Mouse (Mus musculus) myocyte (in vitro differentiated cells): Measurements from ENCODE around the gene Slc2a3. TPM values are rescaled to one million over a fixed set of nuclear protein-coding genes. Genes with fewer than 3 reads are reported as not detected.
"Not testable (repeated sequence)": the region's sequence is repeated elsewhere in the genome, so short reads cannot be mapped to it uniquely, and the experiment has no call there.

Source experiments
- H3K27me3 ChIP-seq: one replicate; pipeline ENCODE4 v1.6.1; 2011; ENCODE audit not compliant: control insufficient read depth, insufficient read depth, insufficient read length
- H3K36me3 ChIP-seq: one replicate; pipeline ENCODE4 v1.6.1; 2011; ENCODE audit not compliant: control insufficient read depth, insufficient read depth
- H3K4me2 ChIP-seq: one replicate; pipeline ENCODE4 v1.6.1; 2011; ENCODE audit warnings: low read depth, control low read depth
- H3K4me3 ChIP-seq: one replicate; pipeline ENCODE4 v1.5.1; 2011; ENCODE audit warnings: mild to moderate bottlenecking, control low read depth, moderate library complexity
- H3K79me2 ChIP-seq: one replicate; pipeline ENCODE4 v1.6.1; 2011; ENCODE audit not compliant: control insufficient read depth, insufficient read depth
- H3ac ChIP-seq: one replicate; pipeline ENCODE4 v1.6.1; 2011; ENCODE audit not compliant: control insufficient read depth, insufficient read length
- CEBPB ChIP-seq: IDR thresholded peaks from 2 replicates; pipeline ENCODE4 v1.6.1; 2011; ENCODE audit warnings: mild to moderate bottlenecking, moderate library complexity; ENCODE audit not compliant: poor library complexity, insufficient read depth, severe bottlenecking
- E2F4 ChIP-seq: IDR thresholded peaks from one replicate; pipeline ENCODE4 v1.6.1; 2011; ENCODE audit warnings: mild to moderate bottlenecking, control low read depth, moderate library complexity; ENCODE audit not compliant: insufficient read depth
- MAX ChIP-seq: IDR thresholded peaks from one replicate; pipeline ENCODE4 v1.6.1; 2011; ENCODE audit warnings: low read depth, mild to moderate bottlenecking, control low read depth
- MYOD1 ChIP-seq, 3 experiments: IDR thresholded peaks; one replicate each; pipeline ENCODE4 v1.6.1; 2011; ENCODE audit warnings: control low read depth in 2 of 3, low read depth in 2 of 3, mild to moderate bottlenecking in 2 of 3, moderate library complexity in 1 of 3; ENCODE audit not compliant: insufficient read length in 2 of 3, control insufficient read depth in 1 of 3
- MYOG ChIP-seq, 3 experiments: IDR thresholded peaks; one replicate each; pipeline ENCODE4 v1.6.1; 2011; ENCODE audit warnings: control low read depth in 2 of 3, low read depth in 2 of 3, mild to moderate bottlenecking in 2 of 3; ENCODE audit not compliant: insufficient read length in 2 of 3, control insufficient read depth in 1 of 3, insufficient read depth in 1 of 3
- POLR2A ChIP-seq: IDR thresholded peaks from one replicate; pipeline ENCODE4 v1.6.1; 2011; ENCODE audit warnings: low read depth, mild to moderate bottlenecking, control low read depth, moderate library complexity; ENCODE audit not compliant: insufficient read length
- POLR2AphosphoS2 ChIP-seq: IDR thresholded peaks from one replicate; pipeline ENCODE4 v1.6.1; 2011; ENCODE audit warnings: low read depth, control low read depth; ENCODE audit not compliant: insufficient read length
- REST ChIP-seq: IDR thresholded peaks from one replicate; pipeline ENCODE4 v1.6.1; 2011; ENCODE audit warnings: mild to moderate bottlenecking, control low read depth, moderate library complexity; ENCODE audit not compliant: insufficient read depth, insufficient read length
- SRF ChIP-seq: IDR thresholded peaks from one replicate; pipeline ENCODE4 v1.6.1; 2011; ENCODE audit warnings: low read depth; ENCODE audit not compliant: control insufficient read depth, insufficient read length
- TCF12 ChIP-seq: IDR thresholded peaks from one replicate; pipeline ENCODE4 v1.6.1; 2011; ENCODE audit warnings: mild to moderate bottlenecking, control low read depth; ENCODE audit not compliant: poor library complexity, insufficient read depth, severe bottlenecking
- TCF3 ChIP-seq: IDR thresholded peaks from one replicate; pipeline ENCODE4 v1.6.1; 2011; ENCODE audit warnings: low read depth, control low read depth; ENCODE audit not compliant: insufficient read length
- USF1 ChIP-seq: IDR thresholded peaks from one replicate; pipeline ENCODE4 v1.6.1; 2011; ENCODE audit warnings: low read depth, mild to moderate bottlenecking, control low read depth, moderate library complexity
- polyA plus RNA-seq: library from polyadenylated mRNA; unstranded; fragments of >200 nt; fragmentation: generic; extraction: Trizol; gene quantifications from one replicate; pipeline ENCODE4 v1.2.1, GENCODE M21; 2012; ENCODE audit warnings: missing spikeins

Gene Slc2a3
- polyA plus RNA-seq, 1 experiment: 1.2 TPM

DNA sequence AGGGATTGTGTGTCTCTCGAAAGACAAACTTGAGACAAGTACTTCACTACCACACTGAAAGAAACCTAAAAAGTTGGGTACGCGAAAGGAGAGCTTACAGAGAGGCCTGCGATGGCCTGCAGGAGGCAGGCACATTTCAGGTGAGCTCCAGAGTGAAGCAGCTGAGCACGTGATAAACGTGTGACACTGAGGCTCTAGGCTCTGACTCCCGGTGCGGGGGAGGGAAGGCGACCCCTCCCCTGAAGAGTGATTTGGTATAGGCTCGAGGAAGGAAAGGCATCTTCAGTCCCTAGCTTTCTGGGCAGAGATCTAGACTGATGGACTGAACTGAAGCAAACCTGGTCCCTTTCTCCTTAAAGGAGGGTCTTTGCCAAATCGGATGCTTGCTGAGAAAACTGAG, 58.1 kb downstream of the Slc2a3 start:
- no peaks in the 10 kb centered on the region for H3K79me2 ChIP-seq
- no peaks in the 10 kb centered on the region for H3K27me3 ChIP-seq
- no peaks in the 10 kb centered on the region for H3K36me3 ChIP-seq
- TF ChIP-seq TCF12: no peak
- no peak for TF ChIP-seq USF1
- TF ChIP-seq POLR2A: no peak
- no peak for TF ChIP-seq MYOG (IDR thresholded peaks at IDR 0.05; ENCODE audit: control insufficient read depth in 1 of 3, insufficient read depth in 1 of 3, insufficient read length in 2 of 3, low read depth in 2 of 3)
- no peak overlapping the region for H3K4me3 ChIP-seq
- no peak overlapping the region for H3K4me2 ChIP-seq
- H3ac ChIP-seq: no peak overlapping the region

DNA sequence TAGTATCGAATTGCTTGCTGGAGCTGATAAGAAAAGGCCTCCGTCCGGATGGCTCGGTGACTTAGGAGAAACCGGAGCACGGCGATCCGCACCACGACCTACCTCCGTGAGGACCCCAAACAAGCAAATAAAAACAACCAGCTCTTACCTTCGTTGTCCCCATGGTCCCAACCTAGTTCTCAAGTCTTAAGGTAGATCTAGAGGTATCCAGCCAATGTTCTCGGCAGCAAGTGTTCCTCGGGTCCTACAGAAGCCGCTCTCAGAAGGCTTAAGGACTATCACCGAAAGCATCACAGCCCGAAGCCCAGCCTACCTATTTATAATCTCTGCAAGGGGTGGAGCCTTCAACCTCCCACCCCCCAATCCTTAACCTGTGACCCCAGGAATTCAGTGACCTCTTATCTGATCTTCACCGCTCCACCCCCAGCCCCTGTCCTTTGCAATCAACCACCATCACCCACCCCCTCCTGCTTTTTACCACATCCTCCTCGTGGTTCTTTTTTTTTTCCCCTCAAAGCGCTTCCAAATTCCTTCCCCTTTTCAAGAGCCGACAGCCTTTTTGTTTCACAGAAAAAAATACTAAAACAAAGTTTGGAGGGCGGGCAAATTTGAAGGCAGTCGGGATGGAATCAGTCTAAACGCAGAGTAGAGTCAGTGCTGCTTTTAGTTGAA, 59.1 kb downstream of the Slc2a3 start:
- no peak for TF ChIP-seq MYOD1 (IDR thresholded peaks at IDR 0.05; ENCODE audit: control insufficient read depth in 1 of 3, insufficient read length in 2 of 3, low read depth in 2 of 3)
- no peak for TF ChIP-seq POLR2AphosphoS2
- TF ChIP-seq REST: no peak
- TF ChIP-seq MYOG (IDR thresholded peaks at IDR 0.05; ENCODE audit: control insufficient read depth in 1 of 3, insufficient read depth in 1 of 3, insufficient read length in 2 of 3, low read depth in 2 of 3): no peak
- TF ChIP-seq CEBPB: no peak
- no peak for TF ChIP-seq TCF12
- TF ChIP-seq TCF3: no peak
- no peak for TF ChIP-seq USF1
- TF ChIP-seq POLR2A: no peak
- no peak for TF ChIP-seq SRF
- no peak for TF ChIP-seq MAX
- no peak for TF ChIP-seq E2F4
- Histone ChIP-seq H3K36me3 (no peaks in the 10 kb centered on the region), H3K4me3 (peak overlapping the region; percentile 19), H3K79me2 (no peaks in the 10 kb centered on the region), H3K4me2 (peak overlapping the region; percentile 56), H3ac (no peak overlapping the region), H3K27me3 (no peaks in the 10 kb centered on the region)

DNA sequence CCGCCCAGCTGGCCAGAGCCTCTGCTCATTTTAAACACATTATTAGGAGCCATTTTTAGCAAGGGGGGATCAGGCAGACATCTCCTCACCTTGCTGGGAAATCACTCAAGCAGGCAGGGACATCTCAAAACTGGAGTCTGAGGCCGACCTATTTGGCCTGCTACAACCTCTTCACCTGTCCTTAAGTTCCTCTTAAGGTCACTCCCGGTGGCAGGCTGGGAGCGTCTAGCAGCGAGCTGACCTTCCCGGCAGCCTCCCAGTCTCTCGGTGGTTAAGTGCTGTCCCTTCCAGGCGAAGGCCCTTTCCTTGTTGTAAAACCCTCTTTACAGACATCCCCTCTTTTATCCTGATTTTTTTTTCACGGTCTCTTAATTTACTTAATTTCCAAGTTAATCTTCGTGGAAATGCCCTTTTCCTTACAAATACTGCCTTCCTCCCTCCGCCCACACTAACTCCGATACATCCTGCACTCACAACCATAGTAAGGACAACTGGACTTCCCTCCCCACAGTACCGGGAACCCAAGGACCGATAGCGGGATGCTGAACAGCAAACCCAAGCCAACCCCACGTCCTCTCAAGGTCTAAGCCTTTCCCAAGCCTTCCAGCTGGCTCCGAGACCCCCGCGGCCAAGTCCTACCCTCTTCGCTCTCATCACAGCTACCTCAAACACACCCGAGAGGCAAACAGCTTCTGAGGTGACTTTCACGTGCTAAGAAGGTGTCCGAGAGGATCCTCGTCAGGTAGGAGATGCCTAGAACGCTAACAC, 59.8 kb downstream of the Slc2a3 start:
- H3K4me3 ChIP-seq: peak overlapping the region; percentile 19
- H3K36me3 ChIP-seq: no peaks in the 10 kb centered on the region
- no peak overlapping the region for H3ac ChIP-seq
- peak overlapping the region; percentile 56 for H3K4me2 ChIP-seq
- no peaks in the 10 kb centered on the region for H3K27me3 ChIP-seq
- TF ChIP-seq POLR2A: no peak
- no peak for TF ChIP-seq TCF3
- no peak for TF ChIP-seq MAX
- no peak for TF ChIP-seq SRF
- TF ChIP-seq USF1: no peak
- no peak for TF ChIP-seq POLR2AphosphoS2
- H3K79me2 ChIP-seq: no peaks in the 10 kb centered on the region

DNA sequence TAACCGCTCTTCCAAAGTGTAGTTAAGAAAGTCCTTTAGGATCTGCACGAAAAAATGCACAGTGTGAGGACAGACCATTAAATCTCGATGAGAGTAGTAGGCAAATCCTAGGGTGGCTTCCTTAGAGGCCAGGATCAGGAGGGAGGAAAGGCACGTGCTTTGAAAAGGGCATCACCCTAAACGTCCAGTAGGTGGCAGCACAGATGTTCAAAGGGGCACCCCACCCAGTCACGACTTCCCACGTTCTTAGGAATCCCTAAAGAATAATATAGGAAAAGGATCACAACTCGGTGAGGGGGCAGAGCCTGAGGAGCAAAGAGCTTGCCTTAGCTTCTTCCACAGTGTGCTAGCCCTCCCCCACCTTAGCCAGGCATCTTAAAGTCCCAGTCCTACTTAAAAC, 61.5 kb downstream of the Slc2a3 start:
- Histone ChIP-seq H3K36me3 (no peaks in the 10 kb centered on the region), H3K4me3 (no peak overlapping the region), H3K4me2 (peak overlapping the region; percentile 47), H3K79me2 (no peaks in the 10 kb centered on the region), H3K27me3 (no peaks in the 10 kb centered on the region), H3ac (no peak overlapping the region)
- TF ChIP-seq SRF (no peak), MYOD1 (IDR thresholded peaks at IDR 0.05; ENCODE audit: control insufficient read depth in 1 of 3, insufficient read length in 2 of 3, low read depth in 2 of 3) (no peak), MAX (peak; percentile 44), TCF12 (no peak), USF1 (peak; percentile 24), E2F4 (no peak), TCF3 (no peak), MYOG (IDR thresholded peaks at IDR 0.05; ENCODE audit: control insufficient read depth in 1 of 3, insufficient read depth in 1 of 3, insufficient read length in 2 of 3, low read depth in 2 of 3) (no peak), POLR2A (no peak), REST (no peak), POLR2AphosphoS2 (no peak)

DNA sequence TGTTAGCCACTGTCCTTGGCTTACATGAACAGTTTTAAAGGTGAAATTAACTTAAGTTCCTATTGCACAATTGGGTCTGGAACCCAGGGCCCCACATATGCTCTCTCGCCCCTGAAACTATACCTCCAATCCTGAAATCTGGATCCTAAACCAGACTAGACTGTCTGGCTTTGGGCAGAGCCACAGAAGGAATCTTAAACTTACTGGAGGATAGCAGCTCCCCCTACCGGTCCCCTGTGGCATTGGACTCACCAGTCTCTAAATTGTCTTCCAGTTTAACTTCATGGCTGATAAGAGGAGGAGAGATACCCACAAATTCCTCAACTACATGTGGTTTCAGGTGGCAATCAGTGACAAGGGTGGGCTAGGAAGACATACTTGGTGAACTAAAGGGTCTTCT, 81.5 kb downstream of the Slc2a3 start:
- Histone ChIP-seq H3K4me3 (no peak overlapping the region), H3K4me2 (no peak overlapping the region), H3K79me2 (no peaks in the 10 kb centered on the region), H3K36me3 (no peaks in the 10 kb centered on the region), H3K27me3 (no peaks in the 10 kb centered on the region), H3ac (no peak overlapping the region)
- TF ChIP-seq MAX (no peak), USF1 (no peak), MYOG (IDR thresholded peaks at IDR 0.05; ENCODE audit: control insufficient read depth in 1 of 3, insufficient read depth in 1 of 3, insufficient read length in 2 of 3, low read depth in 2 of 3) (no peak), POLR2A (no peak), SRF (no peak), E2F4 (no peak), TCF3 (no peak), POLR2AphosphoS2 (no peak), MYOD1 (IDR thresholded peaks at IDR 0.05; ENCODE audit: control insufficient read depth in 1 of 3, insufficient read length in 2 of 3, low read depth in 2 of 3) (no peak), TCF12 (no peak)

DNA sequence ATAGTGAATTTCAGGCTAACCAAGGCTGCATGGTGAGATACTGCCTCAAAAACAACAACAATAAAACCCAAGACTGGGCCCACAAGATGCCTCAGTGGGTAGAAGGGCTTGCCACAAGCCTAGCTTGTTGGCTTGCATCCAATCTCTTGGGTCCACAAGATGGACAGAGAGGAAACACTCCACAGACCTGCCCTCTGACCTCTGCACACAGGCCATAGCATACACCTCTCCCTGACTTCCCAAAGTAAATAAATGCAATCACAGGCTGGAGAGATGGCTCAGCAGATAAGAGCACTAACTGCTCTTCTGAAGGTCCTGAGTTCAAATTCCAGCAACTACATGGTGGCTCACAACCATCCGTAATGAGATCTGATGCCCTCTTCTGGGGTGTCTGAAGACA, 83.2 kb downstream of the Slc2a3 start:
- H3K4me2 ChIP-seq, H3ac ChIP-seq, H3K36me3 ChIP-seq, H3K27me3 ChIP-seq, H3K79me2 ChIP-seq, H3K4me3 ChIP-seq: not testable (repeated sequence)
